Comparison of ENCODE assay signal across 8 mouse cellular contexts in genomic region chr6:39462621-39463538, GRCm38 (mm10). TPM values are rescaled to one million over a fixed set of nuclear protein-coding genes. Genes with fewer than 3 reads are reported as not detected.
DNase-seq lines count a peak whose midpoint lies in the region; ATAC-seq and TF ChIP-seq lines count a peak whose summit lies in the region.

No protein-coding gene starts in this region.

- no peak overlapping the region for H3K27ac ChIP-seq in bone marrow, adult 2 months (ENCODE audit: control insufficient read depth, insufficient read depth, low read depth, low read length, poor library complexity)
- H3K27ac ChIP-seq in heart, embryonic 11.5 days (ENCODE audit: low read depth, low read length): no peak overlapping the region
- no peak overlapping the region for H3K27ac ChIP-seq in kidney, embryonic 14.5 days (ENCODE audit: low read depth, low read length)
- no peak overlapping the region for H3K27ac ChIP-seq in liver, adult 2 months (replicated peaks; ENCODE audit: insufficient read depth, low read depth, low read length)

- peak; percentile 50 for DNase-seq in liver, adult 2 months (ENCODE audit: extremely low read depth, low read depth, low spot score)
- peak; percentile 56 to 72 for DNase-seq in spleen, postnatal 14 days (ENCODE audit: low spot score in 2 of 2)

- H3K4me2 ChIP-seq in heart, embryonic 11.5 days: peak overlapping the region; percentile 41; the same call in 1 of the 2 replicates
- no peak overlapping the region for H3K4me2 ChIP-seq in kidney, embryonic 14.5 days (replicated peaks; ENCODE audit: low read depth, low read length)

- H3K36me3 ChIP-seq in C2C12 (ENCODE audit: control insufficient read depth, insufficient read depth): peaks cover 4% of the 10 kb centered on the region
- peaks cover 10% of the 10 kb centered on the region for H3K36me3 ChIP-seq in heart, embryonic 11.5 days (ENCODE audit: control insufficient read depth, insufficient read depth, low read length)
- peaks cover 20% of the 10 kb centered on the region; the same call in 1 of the 2 replicates for H3K36me3 ChIP-seq in kidney, embryonic 14.5 days (ENCODE audit: control insufficient read depth, insufficient read depth, low read length)
- H3K36me3 ChIP-seq in liver, adult 2 months (ENCODE audit: control insufficient read depth, insufficient read depth, low read length): no peaks in the 10 kb centered on the region

- H3ac ChIP-seq in C2C12 (ENCODE audit: control insufficient read depth, insufficient read length, low read depth): no peak overlapping the region

- no peak overlapping the region for H3K9ac ChIP-seq in heart, embryonic 11.5 days (ENCODE audit: low read depth, low read length)
- no peak overlapping the region for H3K9ac ChIP-seq in kidney, embryonic 14.5 days (ENCODE audit: low read depth, low read length)
- no peak overlapping the region for H3K9ac ChIP-seq in liver, adult 2 months (ENCODE audit: low read depth, low read length)

- TF ChIP-seq CTCF in C2C12 (IDR thresholded peaks at IDR 0.05; ENCODE audit: control insufficient read depth, insufficient read depth, insufficient read length): peak; percentile 57
- peak; percentile 87 for TF ChIP-seq CTCF in bone marrow, adult 2 months (IDR thresholded peaks at IDR 0.05; ENCODE audit: control insufficient read depth, insufficient read depth, low read length)
- TF ChIP-seq CTCF in liver, adult 2 months (IDR thresholded peaks at IDR 0.05; ENCODE audit: low read depth, low read length): peak; percentile 88

- whole genome bisulfite sequencing in bone marrow, adult 2 months: 26% methylated on average over 16 of the region's 16 CpGs
- WGBS in heart, embryonic 11.5 days (ENCODE audit: insufficient replicate concordance): 52% methylated on average over 16 of the region's 16 CpGs
- 53% methylated on average over 16 of the region's 16 CpGs for WGBS in kidney, embryonic 14.5 days
- WGBS in liver, adult 2 months: 45% methylated on average over 16 of the region's 16 CpGs

- H3K79me3 ChIP-seq in C2C12 (ENCODE audit: low read depth): no peaks in the 10 kb centered on the region

- no peak for TF ChIP-seq POLR2A in bone marrow, adult 2 months (IDR thresholded peaks at IDR 0.05; ENCODE audit: borderline replicate concordance, control insufficient read depth, low read depth, low read length)
- TF ChIP-seq POLR2A in liver, adult 2 months (IDR thresholded peaks at IDR 0.05; ENCODE audit: extremely low read depth, insufficient read depth, low read length): no peak

- H3K9me3 ChIP-seq in heart, embryonic 11.5 days (replicated peaks; ENCODE audit: control insufficient read depth, low read length): peaks cover 3% of the 10 kb centered on the region; the same call in 1 of the 2 replicates
- H3K9me3 ChIP-seq in kidney, embryonic 14.5 days (ENCODE audit: control insufficient read depth, low read length): peaks cover 4% of the 10 kb centered on the region; the same call in 1 of the 2 replicates

- H3K4me1 ChIP-seq in bone marrow, adult 2 months (ENCODE audit: control insufficient read depth, insufficient read depth, low read length): no peaks in the 10 kb centered on the region
- no peaks in the 10 kb centered on the region for H3K4me1 ChIP-seq in heart, embryonic 11.5 days (ENCODE audit: control insufficient read depth, insufficient read depth, low read length)
- no peaks in the 10 kb centered on the region for H3K4me1 ChIP-seq in kidney, embryonic 14.5 days (ENCODE audit: control insufficient read depth, insufficient read depth, low read length)
- H3K4me1 ChIP-seq in liver, adult 2 months (ENCODE audit: control insufficient read depth, insufficient read depth, low read length): no peaks in the 10 kb centered on the region

- no peaks in the 10 kb centered on the region for H3K79me2 ChIP-seq in C2C12 (ENCODE audit: control insufficient read depth, insufficient read depth)
- H3K79me2 ChIP-seq in liver, adult 2 months (ENCODE audit: control insufficient read depth, insufficient read depth, low read length): no peaks in the 10 kb centered on the region

- no peaks in the 10 kb centered on the region for H3K27me3 ChIP-seq in C2C12 (ENCODE audit: control insufficient read depth, insufficient read depth, insufficient read length)
- no peaks in the 10 kb centered on the region for H3K27me3 ChIP-seq in heart, embryonic 11.5 days (ENCODE audit: control insufficient read depth, insufficient read depth, low read length)
- no peaks in the 10 kb centered on the region for H3K27me3 ChIP-seq in kidney, embryonic 14.5 days (ENCODE audit: control insufficient read depth, insufficient read depth, low read length)
- no peaks in the 10 kb centered on the region for H3K27me3 ChIP-seq in liver, adult 2 months (ENCODE audit: control insufficient read depth, insufficient read depth, low read length)

- peak; percentile 88 for ATAC-seq in erythroblast, adult 5-6 weeks (replicated peaks; ENCODE audit: low FRiP score, poor library complexity, severe bottlenecking)
- no peak for ATAC-seq in heart, embryonic 11.5 days (replicated peaks; ENCODE audit: insufficient number of reproducible peaks, low FRiP score, low TSS enrichment)
- peak; percentile 53; the same call in 1 of the 2 replicates for ATAC-seq in kidney, embryonic 14.5 days (ENCODE audit: low FRiP score, low TSS enrichment)
- peak; percentile 93 for ATAC-seq in monocyte, adult 5-6 weeks (replicated peaks; ENCODE audit: insufficient number of reproducible peaks, low FRiP score, low TSS enrichment, poor library complexity, severe bottlenecking)

- H3K4me3 ChIP-seq in C2C12 (ENCODE audit: insufficient read depth, poor library complexity, severe bottlenecking): no peak overlapping the region
- H3K4me3 ChIP-seq in bone marrow, adult 2 months (replicated peaks; ENCODE audit: control insufficient read depth, low read depth, low read length): no peak overlapping the region
- no peak overlapping the region for H3K4me3 ChIP-seq in heart, embryonic 11.5 days (ENCODE audit: low read depth, low read length)
- no peak overlapping the region for H3K4me3 ChIP-seq in kidney, embryonic 14.5 days (ENCODE audit: low read length)
- H3K4me3 ChIP-seq in liver, adult 2 months (ENCODE audit: insufficient read depth, low read depth, low read length): no peak overlapping the region

TF ChIP-seq in C2C12, 6 proteins besides CTCF, POLR2A, EP300 and RAD21:
- TF ChIP-seq MYOG (IDR thresholded peaks at IDR 0.05; ENCODE audit: control insufficient read depth, extremely low read depth, insufficient read length) (no peak), MAX (IDR thresholded peaks at IDR 0.05) (no peak), USF1 (IDR thresholded peaks at IDR 0.05; ENCODE audit: low read depth) (no peak), FOSL1 (IDR thresholded peaks at IDR 0.05; ENCODE audit: insufficient read depth, low read length, poor library complexity, severe bottlenecking) (no peak), CEBPB (IDR thresholded peaks at IDR 0.05; ENCODE audit: low read depth) (no peak), MYOD1 (IDR thresholded peaks at IDR 0.05; ENCODE audit: control insufficient read depth, insufficient read length, low read depth) (no peak)

RNA-seq across cellular contexts. Expression of gene Mkrn1, which starts 42.6 kb away (rescaled TPM):
- 30.9 TPM for polyA plus RNA-seq in C2C12 (2012; fragmentation: generic; extraction: Trizol)
- polyA plus RNA-seq in bone marrow, adult 2 months (2011; ENCODE audit: insufficient read depth, insufficient read length, low replicate concordance, missing spikeins): 291 and 446 TPM in 2 replicates
- total RNA-seq in erythroblast, adult 5-6 weeks (2015; ENCODE audit: low replicate concordance): 1,353 and 1,373 TPM in 2 replicates
- 1,538 and 2,743 TPM in 2 replicates for total RNA-seq in erythroblast, adult 5-6 weeks (2017; ENCODE audit: low replicate concordance)
- 33.2 and 34.5 TPM in 2 replicates for polyA plus RNA-seq in heart, embryonic 11.5 days (2014; fragmentation: Nextera tagmentation; extraction: Ambion mirVana)
- polyA plus RNA-seq in kidney, embryonic 14.5 days (2014; fragmentation: Nextera tagmentation; extraction: Ambion mirVana): 45.5 and 65.2 TPM in 2 replicates
- total RNA-seq in liver, adult 2 months (2014; rRNA removed): 23.1 and 24.2 TPM in 2 replicates
- polyA plus RNA-seq in liver, adult 2 months (2012; rRNA removed): 12.8 and 14.0 TPM in 2 replicates
- 163 to 297 TPM (median 214 TPM) in 3 replicates for total RNA-seq in monocyte, adult 5-6 weeks (2017)
